Mouse (Mus musculus) stomach, embryonic 14.5 days (tissue): Measurements from ENCODE around the gene Furin. TPM values are rescaled to one million over a fixed set of nuclear protein-coding genes. Genes with fewer than 3 reads are reported as not detected.

Source experiments
- ATAC-seq: fragments of 200-750 bp; cut with Nextera tagmentation; 2 replicates; pipeline ENCODE4 v1.8.0; 2017; ENCODE audit warnings: low read depth, moderate TSS enrichment; ENCODE audit not compliant: insufficient number of reproducible peaks, insufficient read depth, low FRiP score
- H3K27ac ChIP-seq: fragments of 300-500 bp; sonication (generic); 2 replicates; pipeline ENCODE4 v1.5.1; 2014; ENCODE audit warnings: mild to moderate bottlenecking, low read length, moderate library complexity, mixed read lengths
- H3K27me3 ChIP-seq: fragments of 300-500 bp; sonication (generic); 2 replicates; pipeline ENCODE4 v1.6.1; 2014; ENCODE audit warnings: low read length, control low read depth, mixed read lengths; ENCODE audit not compliant: control insufficient read depth, insufficient read depth
- H3K36me3 ChIP-seq: fragments of 300-500 bp; sonication (generic); 2 replicates; pipeline ENCODE4 v1.6.1; 2014; ENCODE audit warnings: mild to moderate bottlenecking, control low read depth, low read length, moderate library complexity, mixed read lengths; ENCODE audit not compliant: control insufficient read depth, insufficient read depth
- H3K4me1 ChIP-seq: fragments of 300-500 bp; sonication (generic); 2 replicates; pipeline ENCODE4 v1.6.1; 2014; ENCODE audit warnings: low read length, control low read depth, mixed read lengths; ENCODE audit not compliant: control insufficient read depth, insufficient read depth
- H3K4me2 ChIP-seq: fragments of 300-500 bp; sonication (generic); replicated peaks from 2 replicates; pipeline ENCODE4 v1.6.1; 2014; ENCODE audit warnings: low read depth, low read length, control low read depth
- H3K4me3 ChIP-seq: fragments of 300-500 bp; sonication (generic); 2 replicates; pipeline ENCODE4 v1.5.1; 2014; ENCODE audit warnings: low read depth, low read length, control low read depth
- H3K9ac ChIP-seq: fragments of 300-500 bp; sonication (generic); replicated peaks from 2 replicates; pipeline ENCODE4 v1.6.1; 2014; ENCODE audit warnings: low read depth, mild to moderate bottlenecking, control low read depth, low read length, moderate library complexity, mixed read lengths
- H3K9me3 ChIP-seq: fragments of 300-500 bp; sonication (generic); 2 replicates; pipeline ENCODE4 v1.6.1; 2016; ENCODE audit warnings: low read depth, low read length, control low read depth; ENCODE audit not compliant: control insufficient read depth
- WGBS: fragments of 180-500 bp; shearing (Covaris S2); extraction: QIAGEN DNeasy Blood & Tissue Kit; methylation state at CpG from one replicate; pipeline ENCODE4 v1.1.7; 2014; 5-methylcytosine and 5-hydroxymethylcytosine counted together
- polyA plus RNA-seq: library from polyadenylated mRNA; unstranded; fragments of >200 nt; fragmentation: Nextera tagmentation; extraction: Ambion mirVana; gene quantifications from 2 replicates; pipeline ENCODE4 v1.2.1, GENCODE M21; 2014

Furin gene
- polyA plus RNA-seq, 1 experiment from 2014 or later: 12.4 TPM

- no peak overlapping the region for H3K4me3 ChIP-seq
- H3K9me3 ChIP-seq: no peaks in the 10 kb centered on the region
- no peaks in the 10 kb centered on the region for H3K27me3 ChIP-seq
- peaks cover 7% of the 10 kb centered on the region; the same call in 1 of the 2 replicates for H3K36me3 ChIP-seq
- no peak overlapping the region for H3K27ac ChIP-seq
- WGBS: 94% methylated on average over 8 of the region's 8 CpGs
- no peak overlapping the region for H3K4me2 ChIP-seq
- ATAC-seq: no peak
- H3K9ac ChIP-seq: no peak overlapping the region
- peaks cover 16% of the 10 kb centered on the region for H3K4me1 ChIP-seq
Observed at GRCm38 (mm10) chr7:80447336-80447735, 42.1 kb upstream of the Furin start.

- WGBS: 72% methylated on average over 7 of the region's 7 CpGs
- no peak overlapping the region for H3K4me2 ChIP-seq
- no peaks in the 10 kb centered on the region for H3K9me3 ChIP-seq
- no peak for ATAC-seq
- H3K4me1 ChIP-seq: peaks cover 20% of the 10 kb centered on the region
- H3K27ac ChIP-seq: no peak overlapping the region
- H3K9ac ChIP-seq: no peak overlapping the region
- H3K36me3 ChIP-seq: no peaks in the 10 kb centered on the region
- no peak overlapping the region for H3K4me3 ChIP-seq
- H3K27me3 ChIP-seq: no peaks in the 10 kb centered on the region
Observed at GRCm38 (mm10) chr7:80446221-80446878, 41.1 kb upstream of the Furin start.

DNA sequence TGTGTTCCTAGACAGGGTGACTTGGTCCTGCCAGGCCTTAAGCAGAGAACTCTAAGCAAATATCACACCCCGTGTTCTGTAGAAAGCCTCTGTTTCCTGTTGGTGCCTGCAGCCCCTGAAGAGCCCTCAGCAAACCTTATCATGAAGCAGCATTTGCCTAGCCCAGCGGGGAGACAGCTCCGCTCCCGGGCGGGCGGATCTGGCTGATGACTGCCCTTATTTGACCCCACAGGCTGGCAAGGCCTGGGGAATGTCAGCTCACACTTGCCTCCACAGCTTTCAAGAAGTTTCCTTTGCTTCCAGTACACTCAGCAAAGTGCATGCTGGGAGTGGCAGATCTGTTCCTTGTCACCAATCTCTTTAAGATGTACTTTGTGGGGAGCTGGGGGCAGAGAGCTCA lies 40.3 kb upstream of the Furin start:
- Histone ChIP-seq H3K9me3 (no peaks in the 10 kb centered on the region), H3K36me3 (no peaks in the 10 kb centered on the region), H3K4me3 (no peak overlapping the region), H3K27me3 (no peaks in the 10 kb centered on the region), H3K27ac (peak overlapping the region; percentile 52; the same call in 1 of the 2 replicates), H3K4me1 (peaks cover 22% of the 10 kb centered on the region), H3K4me2 (no peak overlapping the region), H3K9ac (no peak overlapping the region)
- peak; percentile 54 for ATAC-seq
- 23% methylated on average over 6 of the region's 6 CpGs for WGBS

- Histone ChIP-seq H3K36me3 (no peaks in the 10 kb centered on the region), H3K4me3 (no peak overlapping the region), H3K4me1 (peaks cover 22% of the 10 kb centered on the region), H3K27ac (no peak overlapping the region), H3K9ac (no peak overlapping the region), H3K4me2 (no peak overlapping the region), H3K27me3 (no peaks in the 10 kb centered on the region), H3K9me3 (no peaks in the 10 kb centered on the region)
- whole genome bisulfite sequencing: 53% methylated on average over 17 of the region's 17 CpGs
- no peak for ATAC-seq
Observed at GRCm38 (mm10) chr7:80444401-80445249, 39.4 kb upstream of the Furin start.

DNA sequence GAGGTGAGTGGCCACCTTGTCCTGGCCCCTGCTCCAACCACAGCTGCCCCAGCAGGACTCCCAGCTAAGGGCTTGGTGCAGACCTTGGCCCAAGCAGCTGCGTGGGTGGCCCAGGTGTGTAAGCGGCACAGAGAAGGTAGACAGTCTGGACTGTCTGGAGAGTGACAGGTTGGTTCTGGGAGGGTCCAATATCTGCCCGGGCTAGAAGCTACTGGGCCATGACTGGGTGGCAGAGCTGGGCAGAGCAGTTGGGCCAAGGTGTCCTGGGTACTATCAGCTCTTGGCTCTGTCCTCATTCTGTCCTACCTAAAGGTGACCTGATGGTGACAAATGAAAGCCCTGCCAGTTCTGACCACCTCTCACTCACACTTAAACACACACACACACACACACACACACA lies 37.9 kb upstream of the Furin start:
- WGBS: 82% methylated on average over 3 of the region's 3 CpGs
- Histone ChIP-seq H3K4me1 (peaks cover 22% of the 10 kb centered on the region), H3K36me3 (no peaks in the 10 kb centered on the region), H3K27me3 (no peaks in the 10 kb centered on the region), H3K27ac (no peak overlapping the region), H3K4me3 (no peak overlapping the region), H3K9ac (no peak overlapping the region), H3K4me2 (no peak overlapping the region), H3K9me3 (no peaks in the 10 kb centered on the region)
- no peak for ATAC-seq

DNA sequence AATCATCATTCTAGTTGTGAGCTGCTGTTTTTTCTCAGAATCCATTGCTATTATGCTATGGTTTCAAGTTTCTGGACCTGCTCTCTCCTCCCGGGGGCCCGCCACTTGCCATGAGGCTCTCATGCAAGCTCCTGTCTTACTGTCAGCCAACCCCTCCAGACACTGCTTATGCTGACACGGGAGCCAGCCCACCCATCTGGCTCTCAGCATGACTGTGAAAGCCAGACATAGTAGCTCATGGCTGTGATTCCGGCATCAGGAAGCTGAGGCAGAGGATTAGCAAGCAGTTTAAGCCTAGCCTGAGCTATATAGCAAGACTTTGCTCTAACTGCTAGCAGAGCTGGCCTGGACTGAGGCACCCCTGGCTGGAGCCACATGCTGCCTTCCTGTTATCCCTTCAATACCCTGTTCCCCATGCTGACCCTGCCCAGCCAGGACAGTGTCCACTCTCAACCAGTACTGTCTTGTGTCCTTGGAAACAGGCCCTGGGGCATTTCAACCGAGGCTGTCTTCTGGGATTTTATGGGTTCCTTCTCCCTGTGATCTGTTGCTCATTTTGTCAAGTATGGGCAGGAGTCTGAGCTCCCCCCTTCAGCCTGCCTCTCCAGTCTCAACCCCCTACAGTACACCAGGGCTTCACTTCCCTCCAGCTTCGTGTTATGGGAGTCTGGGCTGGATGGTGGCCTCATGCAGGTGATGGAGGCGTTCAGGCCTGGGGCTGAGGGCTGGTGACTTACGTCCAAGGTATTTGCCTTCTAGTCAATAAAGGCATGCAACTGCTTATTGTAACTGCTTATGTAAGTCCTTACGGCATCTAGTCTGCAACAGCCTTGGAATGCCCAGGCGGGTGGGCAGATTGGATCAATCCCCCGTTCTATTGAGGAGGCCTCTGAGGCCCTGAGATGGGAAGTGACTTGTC lies 37.0 kb upstream of the Furin start:
- peaks cover 22% of the 10 kb centered on the region for H3K4me1 ChIP-seq
- no peaks in the 10 kb centered on the region for H3K36me3 ChIP-seq
- 56% methylated on average over 11 of the region's 11 CpGs for WGBS
- no peak overlapping the region for H3K4me2 ChIP-seq
- no peaks in the 10 kb centered on the region for H3K27me3 ChIP-seq
- H3K9me3 ChIP-seq: no peaks in the 10 kb centered on the region
- no peak overlapping the region for H3K4me3 ChIP-seq
- H3K27ac ChIP-seq: no peak overlapping the region
- H3K9ac ChIP-seq: no peak overlapping the region
- ATAC-seq: no peak

DNA sequence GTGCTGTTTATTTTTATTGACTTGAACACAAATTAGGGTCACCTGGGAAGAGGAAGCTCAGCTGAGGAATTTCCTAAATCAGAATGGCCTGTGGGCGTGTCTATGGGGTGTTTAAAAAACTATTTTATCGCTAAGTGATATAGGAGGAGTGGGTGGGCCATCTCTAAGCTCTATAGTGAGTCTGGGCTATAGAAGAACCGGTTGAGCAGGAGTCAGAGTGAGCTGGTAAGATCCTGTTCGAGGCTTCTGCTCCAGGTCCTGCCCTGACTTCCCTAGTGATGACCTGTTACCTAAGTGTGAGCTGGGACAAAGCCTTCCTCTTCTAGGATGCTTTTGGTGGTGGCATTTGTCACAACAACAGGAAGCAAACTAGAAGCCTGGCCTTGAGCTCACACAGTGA lies 35.4 kb upstream of the Furin start:
- no peak overlapping the region for H3K9ac ChIP-seq
- H3K9me3 ChIP-seq: no peaks in the 10 kb centered on the region
- H3K27ac ChIP-seq: no peak overlapping the region
- no peak overlapping the region for H3K4me2 ChIP-seq
- H3K36me3 ChIP-seq: no peaks in the 10 kb centered on the region
- no peak overlapping the region for H3K4me3 ChIP-seq
- H3K4me1 ChIP-seq: peaks cover 19% of the 10 kb centered on the region
- no peaks in the 10 kb centered on the region for H3K27me3 ChIP-seq
- WGBS: 47% methylated on average over 4 of the region's 4 CpGs
- ATAC-seq: peak; percentile 62; the same call in 1 of the 2 replicates

DNA sequence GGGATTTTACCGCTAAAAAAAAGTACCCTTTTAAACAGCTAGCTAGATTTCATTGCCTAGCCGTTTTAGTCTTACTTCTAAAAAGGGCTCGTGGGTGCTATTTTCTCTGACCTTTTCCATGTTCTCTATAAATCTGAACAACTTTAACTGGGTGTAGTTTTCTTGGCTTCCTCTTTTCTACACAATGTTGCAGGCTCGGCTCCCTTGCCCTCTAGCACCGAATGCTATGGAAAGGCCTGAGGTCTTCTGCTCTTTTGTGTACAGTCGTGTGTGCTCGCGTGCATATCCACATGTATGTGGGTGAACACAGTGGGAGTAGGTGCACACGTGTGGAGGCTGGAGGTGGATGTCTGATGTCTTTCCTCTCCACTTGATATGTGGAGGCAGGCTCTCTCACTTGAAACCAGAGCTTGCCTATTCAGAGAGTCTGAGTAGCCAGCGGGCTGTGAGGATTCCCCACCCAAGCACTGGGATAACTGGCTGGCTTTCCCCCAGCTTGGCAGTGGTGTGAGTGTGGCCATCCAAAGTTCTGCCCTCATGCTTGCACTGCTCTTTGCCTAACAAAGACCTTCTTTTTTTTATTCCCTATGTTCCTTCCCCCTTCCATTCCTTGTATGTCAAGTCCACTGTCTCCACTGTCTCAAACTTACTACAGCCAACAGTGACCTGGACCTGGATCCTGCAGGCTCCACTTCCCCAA lies 34.7 kb upstream of the Furin start:
- no peak for ATAC-seq
- 78% methylated on average over 10 of the region's 10 CpGs for WGBS

More for the DNA sequence above, 34.7 kb upstream of the Furin start:
- H3K9ac ChIP-seq: no peak overlapping the region
- H3K4me3 ChIP-seq: no peak overlapping the region
- H3K4me1 ChIP-seq: peaks cover 11% of the 10 kb centered on the region
- no peak overlapping the region for H3K27ac ChIP-seq
- H3K36me3 ChIP-seq: no peaks in the 10 kb centered on the region
- no peak overlapping the region for H3K4me2 ChIP-seq
- H3K27me3 ChIP-seq: no peaks in the 10 kb centered on the region
- H3K9me3 ChIP-seq: no peaks in the 10 kb centered on the region
